Mouse (Mus musculus) testis, adult 2 months (tissue): ENCODE measurements around the gene Dmrtb1.

Experiments
- CTCF ChIP-seq: fragments of 200-500 bp; IDR thresholded peaks from 2 replicates; pipeline ENCODE4 v1.5.1; 2012; ENCODE audit warnings: low read depth, mild to moderate bottlenecking, inconsistent platforms, low read length, moderate library complexity; ENCODE audit not compliant: control insufficient read depth, insufficient read depth, insufficient replicate concordance
- POLR2A ChIP-seq: fragments of 200-500 bp; IDR thresholded peaks from 2 replicates; pipeline ENCODE4 v1.6.1; 2012; ENCODE audit warnings: low read depth, mild to moderate bottlenecking, inconsistent platforms, low read length, moderate library complexity; ENCODE audit not compliant: control insufficient read depth

GRCm38 (mm10) chr4:107716754-107717299 is 32.8 kb upstream of the Dmrtb1 start:
- TF ChIP-seq CTCF = no peak
- TF ChIP-seq POLR2A = no peak
